Mouse (Mus musculus) MEL (cell line): Measurements from ENCODE around the gene Ddit4. TPM values are rescaled to one million over a fixed set of nuclear protein-coding genes. Genes with fewer than 3 reads are reported as not detected.

Source experiments
- DNase-seq: peaks from one replicate; pipeline ENCODE4 v3.0.0; 2011; ENCODE audit warnings: low read depth, low spot score
- H3K27ac ChIP-seq: 2 replicates; pipeline ENCODE4 v1.5.1; 2012; ENCODE audit warnings: low read depth, mild to moderate bottlenecking, control low read depth, low read length, moderate library complexity; ENCODE audit not compliant: control insufficient read depth
- H3K27me3 ChIP-seq, 2 experiments: fragments of 150-350 bp in 1 of 2; sonication (generic) in 1 of 2; 2 replicates each; pipeline ENCODE4 v1.6.1; 2012; ENCODE audit warnings: low read length in 2 of 2, mild to moderate bottlenecking in 2 of 2, improper control_type of control experiment in 1 of 2, moderate library complexity in 1 of 2; ENCODE audit not compliant: insufficient read depth in 2 of 2, control insufficient read depth in 1 of 2
- H3K36me3 ChIP-seq, 2 experiments: 2 replicates each; pipeline ENCODE4 v1.6.1; 2012 to 2014; ENCODE audit warnings: low read length in 2 of 2, improper control_type of control experiment in 1 of 2, inconsistent platforms in 1 of 2, mild to moderate bottlenecking in 1 of 2; ENCODE audit not compliant: insufficient read depth in 2 of 2, control insufficient read depth in 1 of 2
- H3K4me1 ChIP-seq, 2 experiments: fragments of 150-350 bp in 1 of 2; sonication (generic) in 1 of 2; 2 replicates each; pipeline ENCODE4 v1.6.1; 2012; ENCODE audit warnings: low read length in 2 of 2, improper control_type of control experiment in 1 of 2, mild to moderate bottlenecking in 1 of 2; ENCODE audit not compliant: insufficient read depth in 2 of 2, control insufficient read depth in 1 of 2
- H3K4me3 ChIP-seq, 2 experiments: fragments of 150-350 bp in 1 of 2; sonication (generic) in 1 of 2; 2 replicates each; pipeline ENCODE4 v1.5.1; 2012; ENCODE audit warnings: low read depth in 2 of 2, low read length in 2 of 2, mild to moderate bottlenecking in 2 of 2, moderate library complexity in 2 of 2, control low read depth in 1 of 2, improper control_type of control experiment in 1 of 2; ENCODE audit not compliant: control insufficient read depth in 1 of 2, insufficient read depth in 1 of 2
- H3K79me2 ChIP-seq: 2 replicates; pipeline ENCODE4 v1.6.1; 2012; ENCODE audit warnings: mild to moderate bottlenecking, low read length, moderate library complexity; ENCODE audit not compliant: control insufficient read depth, poor library complexity, insufficient read depth
- H3K9ac ChIP-seq: 2 replicates; pipeline ENCODE4 v1.6.1; 2012; ENCODE audit warnings: low read depth, mild to moderate bottlenecking, control low read depth, low read length, moderate library complexity; ENCODE audit not compliant: control insufficient read depth, poor library complexity, severe bottlenecking
- H3K9me3 ChIP-seq: fragments of 150-350 bp; sonication (generic); replicated peaks from 2 replicates; pipeline ENCODE4 v1.6.1; 2012; ENCODE audit warnings: mild to moderate bottlenecking, low read length, improper control_type of control experiment, moderate library complexity; ENCODE audit not compliant: insufficient read depth
- CTCF ChIP-seq, 3 experiments: IDR thresholded peaks in 2 of 3; conservative IDR thresholded peaks in 1 of 3; 2 replicates each; pipeline ENCODE4 v1.5.1; 2011 to 2012; ENCODE audit warnings: low read length in 3 of 3, low read depth in 2 of 3, mild to moderate bottlenecking in 2 of 3, improper control_type of control experiment in 1 of 3, inconsistent platforms in 1 of 3, mixed read lengths in 1 of 3, moderate library complexity in 1 of 3; ENCODE audit not compliant: control insufficient read depth in 1 of 3, insufficient read depth in 1 of 3, poor library complexity in 1 of 3, severe bottlenecking in 1 of 3
- E2F4 ChIP-seq: IDR thresholded peaks from 2 replicates; pipeline ENCODE4 v1.6.1; 2011; ENCODE audit warnings: low read depth, low read length, improper control_type of control experiment, borderline replicate concordance
- ELF1 ChIP-seq: IDR thresholded peaks from 2 replicates; pipeline ENCODE4 v1.6.1; 2014; ENCODE audit warnings: low read depth, mild to moderate bottlenecking, inconsistent platforms, low read length, improper control_type of control experiment, moderate library complexity
- ETS1 ChIP-seq: IDR thresholded peaks from 2 replicates; pipeline ENCODE4 v1.6.1; 2012; ENCODE audit warnings: low read depth, mild to moderate bottlenecking, inconsistent platforms, low read length, improper control_type of control experiment, moderate library complexity
- GABPA ChIP-seq: IDR thresholded peaks from 2 replicates; pipeline ENCODE4 v1.6.1; 2012; ENCODE audit warnings: low read depth, mild to moderate bottlenecking, inconsistent platforms, low read length, improper control_type of control experiment, moderate library complexity
- HCFC1 ChIP-seq: IDR thresholded peaks from 2 replicates; pipeline ENCODE4 v1.6.1; 2012; ENCODE audit warnings: low read depth, mild to moderate bottlenecking, inconsistent platforms, low read length, improper control_type of control experiment, moderate library complexity
- KAT2A ChIP-seq: conservative IDR thresholded peaks from 2 replicates; pipeline ENCODE4 v1.6.1; 2012; ENCODE audit warnings: low read depth, low read length, improper control_type of control experiment, inconsistent platforms
- MAFK ChIP-seq: IDR thresholded peaks from 2 replicates; pipeline ENCODE4 v1.6.1; 2011; ENCODE audit warnings: low read depth, mild to moderate bottlenecking, low read length, improper control_type of control experiment, borderline replicate concordance
- MAX ChIP-seq: IDR thresholded peaks from 2 replicates; pipeline ENCODE4 v1.6.1; 2011; ENCODE audit warnings: low read length, improper control_type of control experiment
- MAZ ChIP-seq: IDR thresholded peaks from 2 replicates; pipeline ENCODE4 v1.6.1; 2012; ENCODE audit warnings: low read depth, mild to moderate bottlenecking, inconsistent platforms, low read length, improper control_type of control experiment
- MEF2A ChIP-seq: IDR thresholded peaks from 2 replicates; pipeline ENCODE4 v1.6.1; 2014; ENCODE audit warnings: low read depth, mild to moderate bottlenecking, inconsistent platforms, low read length, improper control_type of control experiment; ENCODE audit not compliant: poor library complexity, insufficient replicate concordance, severe bottlenecking; ENCODE audit errors: extremely low read depth
- MXI1 ChIP-seq: IDR thresholded peaks from 2 replicates; pipeline ENCODE4 v1.6.1; 2011; ENCODE audit warnings: mild to moderate bottlenecking, low read depth, low read length, improper control_type of control experiment
- MYB ChIP-seq: IDR thresholded peaks from 2 replicates; pipeline ENCODE4 v1.6.1; 2011; ENCODE audit warnings: mild to moderate bottlenecking, low read depth, low read length, improper control_type of control experiment
- MYC ChIP-seq: IDR thresholded peaks from 2 replicates; pipeline ENCODE4 v1.6.1; 2011; ENCODE audit warnings: low read depth, mild to moderate bottlenecking, low read length, improper control_type of control experiment, moderate library complexity
- NELFE ChIP-seq: IDR thresholded peaks from 2 replicates; pipeline ENCODE4 v1.6.1; 2011; ENCODE audit warnings: low read depth, low read length, improper control_type of control experiment
- POLR2AphosphoS2 ChIP-seq: IDR thresholded peaks from 2 replicates; pipeline ENCODE4 v1.6.1; 2011; ENCODE audit warnings: low read length, improper control_type of control experiment
- RAD21 ChIP-seq: IDR thresholded peaks from 2 replicates; pipeline ENCODE4 v1.6.1; 2011; ENCODE audit warnings: mild to moderate bottlenecking, low read depth, low read length, improper control_type of control experiment
- RCOR1 ChIP-seq: IDR thresholded peaks from 2 replicates; pipeline ENCODE4 v1.6.1; 2012; ENCODE audit warnings: low read depth, mild to moderate bottlenecking, inconsistent platforms, low read length, improper control_type of control experiment
- SIN3A ChIP-seq: IDR thresholded peaks from 2 replicates; pipeline ENCODE4 v1.6.1; 2012; ENCODE audit warnings: low read length, improper control_type of control experiment, inconsistent platforms
- SMC3 ChIP-seq: IDR thresholded peaks from 2 replicates; pipeline ENCODE4 v1.6.1; 2011; ENCODE audit warnings: low read depth, low read length, improper control_type of control experiment
- TBP ChIP-seq: IDR thresholded peaks from 2 replicates; pipeline ENCODE4 v1.8.0; 2011; ENCODE audit warnings: low read depth, low read length, improper control_type of control experiment
- USF2 ChIP-seq, 2 experiments: IDR thresholded peaks; 2 replicates each; pipeline ENCODE4 v1.6.1; 2011 to 2012; ENCODE audit warnings: improper control_type of control experiment in 2 of 2, low read length in 2 of 2, borderline replicate concordance in 1 of 2, inconsistent platforms in 1 of 2, low read depth in 1 of 2, mild to moderate bottlenecking in 1 of 2; ENCODE audit not compliant: insufficient read depth in 1 of 2
- ZKSCAN1 ChIP-seq: IDR thresholded peaks from 2 replicates; pipeline ENCODE4 v1.6.1; 2012; ENCODE audit warnings: low read depth, mild to moderate bottlenecking, inconsistent platforms, low read length, improper control_type of control experiment, moderate library complexity
- ZMIZ1 ChIP-seq: IDR thresholded peaks from 2 replicates; pipeline ENCODE4 v1.6.1; 2012; ENCODE audit warnings: low read depth, mild to moderate bottlenecking, inconsistent platforms, low read length, improper control_type of control experiment, moderate library complexity
- ZNF384 ChIP-seq: IDR thresholded peaks from 2 replicates; pipeline ENCODE4 v1.6.1; 2012; ENCODE audit warnings: low read depth, mild to moderate bottlenecking, inconsistent platforms, low read length, improper control_type of control experiment
- polyA plus RNA-seq, 2 experiments: library from polyadenylated mRNA; stranded (reverse) in 1 of 2; unstranded in 1 of 2; fragments of >175 nt in 1 of 2; fragments of >200 nt in 1 of 2; gene quantifications; 2 replicates each; pipeline versions ENCODE4 v1.2.1 to v1.2.4; 2012; ENCODE audit warnings: low replicate concordance in 2 of 2, low read depth in 1 of 2; ENCODE audit not compliant: insufficient read length in 2 of 2, insufficient read depth in 1 of 2, missing spikeins in 1 of 2
- total RNA-seq: library from RNA; depleted of rRNA; stranded (reverse); fragments of 300-350 nt; gene quantifications from 2 replicates; pipeline ENCODE4 v1.2.3, GENCODE M21; 2012

The Ddit4 gene
- total and polyA plus RNA-seq, 3 experiments, result 2.6 to 11.6 TPM; not detected in 1

DNA sequence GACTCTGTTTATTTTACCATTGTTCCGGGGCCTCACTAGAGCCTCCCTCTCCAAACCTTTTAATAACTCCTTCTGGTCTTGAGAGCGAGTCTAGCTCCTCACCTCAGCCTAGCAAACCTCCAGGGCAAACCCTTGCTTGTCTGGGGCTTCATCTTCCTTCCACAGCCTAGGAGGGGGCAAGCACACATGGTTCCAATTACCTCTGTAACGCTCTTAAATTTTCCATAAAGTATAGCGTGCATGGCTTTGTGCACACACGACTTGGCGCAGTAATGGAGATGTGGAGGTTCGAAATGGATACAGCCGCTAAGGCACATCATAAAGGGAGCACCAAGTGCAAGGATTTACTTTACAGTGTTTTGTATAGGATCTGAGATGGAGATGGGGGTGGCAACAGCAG lies 14.2 kb upstream of the Ddit4 start:
- DNase-seq, result no peak
- Histone ChIP-seq H3K36me3 (peaks cover 0 to 4% of the 10 kb centered on the region in 2 experiments; a peak in 2 of 4 replicates), H3K9ac (no peak overlapping the region), H3K4me1 (peaks cover 8 to 14% of the 10 kb centered on the region in 2 experiments), H3K9me3 (no peaks in the 10 kb centered on the region), H3K4me3 (no peak overlapping the region), H3K27me3 (peaks cover 0 to 2% of the 10 kb centered on the region in 2 experiments; a peak in 1 of 4 replicates), H3K27ac (no peak overlapping the region), H3K79me2 (no peaks in the 10 kb centered on the region)
- TF ChIP-seq HCFC1 (no peak), RAD21 (no peak), SMC3 (no peak), MEF2A (no peak), MAZ (no peak), NELFE (no peak), MAX (no peak), ELF1 (no peak), E2F4 (no peak), TBP (no peak), POLR2AphosphoS2 (no peak), MAFK (no peak), CTCF (IDR thresholded peaks at IDR 0.05 in 2 of 3, conservative IDR thresholded peaks at IDR 0.05 in 1 of 3; ENCODE audit: control insufficient read depth in 1 of 3, insufficient read depth in 1 of 3, low read depth in 2 of 3, low read length in 3 of 3, poor library complexity in 1 of 3, severe bottlenecking in 1 of 3) (no peak), KAT2A (no peak), ZMIZ1 (no peak), MYB (no peak), MXI1 (no peak)

- DNase-seq, result no peak
- no peak for TF ChIP-seq SMC3
- no peak for TF ChIP-seq E2F4
- no peak for TF ChIP-seq TBP
- no peak for TF ChIP-seq MYC
- TF ChIP-seq RCOR1, result no peak
- TF ChIP-seq SIN3A, result no peak
- TF ChIP-seq ZNF384, result no peak
- TF ChIP-seq USF2 (IDR thresholded peaks at IDR 0.05; ENCODE audit: borderline replicate concordance in 1 of 2, insufficient read depth in 1 of 2, low read depth in 1 of 2, low read length in 2 of 2), result no peak
- no peak for TF ChIP-seq RAD21
- TF ChIP-seq ETS1, result no peak
- TF ChIP-seq ZKSCAN1, result no peak
- TF ChIP-seq KAT2A, result no peak
- no peak for TF ChIP-seq GABPA
- no peak for TF ChIP-seq MAFK
- no peak for TF ChIP-seq HCFC1
- no peak overlapping the region for H3K9ac ChIP-seq
- H3K36me3 ChIP-seq, result no peaks in the 10 kb centered on the region; a peak in 2 of 4 replicates
- H3K27ac ChIP-seq, result no peak overlapping the region
- H3K4me3 ChIP-seq, result no peak overlapping the region
- H3K79me2 ChIP-seq, result no peaks in the 10 kb centered on the region
- H3K9me3 ChIP-seq, result no peaks in the 10 kb centered on the region
- peaks cover 6 to 10% of the 10 kb centered on the region in 2 experiments; a peak in 3 of 4 replicates for H3K4me1 ChIP-seq
- H3K27me3 ChIP-seq, result peaks cover 0 to 2% of the 10 kb centered on the region in 2 experiments; a peak in 1 of 4 replicates
Observed at GRCm38 (mm10) chr10:59965362-59965695, 13.7 kb upstream of the Ddit4 start.
